Mouse (Mus musculus): ENCODE measurements around the gene Lag3.

DNA sequence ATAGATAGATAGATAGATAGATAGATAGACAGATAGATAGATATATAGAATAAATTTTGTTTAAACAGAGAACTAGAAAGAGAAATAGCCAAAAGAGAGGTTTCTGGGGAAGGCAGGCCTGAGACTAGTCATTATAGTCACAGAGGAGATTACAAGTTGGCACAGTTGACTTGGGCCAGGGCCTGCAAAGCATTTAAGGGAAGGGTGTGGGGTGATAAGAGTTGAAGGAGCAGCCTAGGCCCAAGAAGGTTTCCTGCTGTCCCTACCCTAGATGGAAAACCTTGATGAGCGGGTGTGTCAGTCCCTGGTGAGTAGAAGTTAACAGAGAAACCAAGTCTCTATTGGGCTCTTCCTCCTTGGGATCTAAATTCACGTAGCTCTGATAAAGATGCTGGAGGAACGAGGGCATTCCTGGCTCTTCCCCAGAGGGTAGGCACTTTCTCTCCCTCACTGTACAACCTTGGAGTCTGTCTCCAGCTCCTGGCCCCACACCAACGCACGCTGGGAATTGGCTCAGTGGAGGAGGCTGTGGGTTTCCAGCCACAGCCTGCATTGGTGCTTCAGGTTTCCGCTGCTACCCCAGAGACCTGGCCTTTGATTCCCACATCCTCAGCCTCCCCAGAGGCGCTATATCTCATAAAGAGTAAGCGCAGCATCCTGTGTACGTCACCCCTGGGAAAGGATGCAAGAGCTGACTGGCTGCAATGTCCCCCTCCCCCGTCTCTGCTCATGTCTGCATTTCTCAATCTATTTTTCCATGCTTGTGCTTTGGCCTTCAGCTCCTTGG is 26.6 kb downstream of the Lag3 start:
- TF ChIP-seq POLR2A (IDR thresholded peaks at IDR 0.05; ENCODE audit: borderline replicate concordance, extremely low read depth, insufficient read depth, insufficient read length, poor library complexity, severe bottlenecking) (no peak), CTCF (IDR thresholded peaks at IDR 0.05; ENCODE audit: borderline replicate concordance, extremely low read depth, insufficient read depth, insufficient read length) (no peak)

Measured in brain, embryonic 14.5 days (tissue).